Mouse (Mus musculus) lung, postnatal 0 days (tissue): Measurements from ENCODE around the gene Tmem186.

Experiments used
- CTCF ChIP-seq: IDR thresholded peaks from 2 replicates; pipeline ENCODE4 v1.5.1; 2016; ENCODE audit warnings: antibody characterized with exemption, mild to moderate bottlenecking
- EP300 ChIP-seq: IDR thresholded peaks from 2 replicates; pipeline ENCODE4 v1.6.1; 2016; ENCODE audit warnings: antibody characterized with exemption, mild to moderate bottlenecking, control low read depth

- TF ChIP-seq CTCF: no peak
- no peak for TF ChIP-seq EP300
Observed at GRCm38 (mm10) chr16:8584248-8584647, 53.3 kb downstream of the Tmem186 start.
